In genomic region chr6:53209398-53209797, GRCm38 (mm10) we compare ENCODE assay signal across 15 mouse cellular contexts.
"Had no signal": no experiment of that assay in that cellular context is flagged by ENCODE, and none has a peak within 500 bp of the region (broad histone marks: within the 10 kb centered on the region; RNA-seq: fewer than 3 reads in every experiment).

No protein-coding gene starts in this region.

- H3K27me3 ChIP-seq: lung, embryonic 15.5 days; midbrain, embryonic 12.5 days; midbrain, embryonic 15.5 days; neural tube, embryonic 12.5 days; stomach, embryonic 15.5 days had no signal

- H3K27ac ChIP-seq: liver, embryonic 14.5 days; lung, embryonic 15.5 days; midbrain, embryonic 10.5 days; midbrain, embryonic 12.5 days; midbrain, embryonic 15.5 days; neural tube, embryonic 12.5 days; stomach, embryonic 15.5 days; stomach, postnatal 0 days had no signal

- H3K9me3 ChIP-seq: lung, embryonic 15.5 days; midbrain, embryonic 10.5 days; midbrain, embryonic 12.5 days; midbrain, embryonic 15.5 days; neural tube, embryonic 12.5 days; stomach, embryonic 15.5 days had no signal

- ATAC-seq: midbrain, embryonic 15.5 days had no signal

- DNase-seq: lung, adult 2 months; lung, postnatal 14 days; lung, postnatal 4 days; right cerebral cortex, postnatal 14 days; thymus, adult 2 months; thymus, postnatal 25 days; thymus, postnatal 4 days had no signal

- H3K9ac ChIP-seq: liver, embryonic 14.5 days; lung, embryonic 15.5 days; midbrain, embryonic 12.5 days; midbrain, embryonic 15.5 days; neural tube, embryonic 12.5 days; stomach, embryonic 15.5 days had no signal

- H3K4me1 ChIP-seq: midbrain, embryonic 12.5 days; midbrain, embryonic 15.5 days; neural tube, embryonic 12.5 days had no signal

- H3K4me2 ChIP-seq: lung, embryonic 15.5 days; midbrain, embryonic 12.5 days; midbrain, embryonic 15.5 days; neural tube, embryonic 12.5 days; stomach, embryonic 15.5 days had no signal

- H3K4me3 ChIP-seq: lung, embryonic 15.5 days; midbrain, embryonic 10.5 days; midbrain, embryonic 12.5 days; midbrain, embryonic 15.5 days; neural tube, embryonic 12.5 days; stomach, embryonic 15.5 days had no signal

- H3K36me3 ChIP-seq: lung, embryonic 15.5 days; midbrain, embryonic 10.5 days; midbrain, embryonic 12.5 days; midbrain, embryonic 15.5 days; neural tube, embryonic 12.5 days; stomach, embryonic 15.5 days had no signal
